Mouse (Mus musculus) cortical plate, adult 2 months (tissue): ENCODE results near the gene Fgd5. TPM values are rescaled to one million over a fixed set of nuclear protein-coding genes. Genes with fewer than 3 reads are reported as not detected.

Experiments
- H3K27ac ChIP-seq: fragments of 200-500 bp; 2 replicates; pipeline ENCODE4 v1.5.1; 2012; ENCODE audit warnings: low read length, control low read depth, inconsistent platforms; ENCODE audit not compliant: insufficient read depth
- H3K4me1 ChIP-seq: fragments of 200-500 bp; 2 replicates; pipeline ENCODE4 v1.6.1; 2011; ENCODE audit warnings: low read length; ENCODE audit not compliant: control insufficient read depth, insufficient read depth
- H3K4me3 ChIP-seq: fragments of 200-500 bp; 2 replicates; pipeline ENCODE4 v1.5.1; 2011; ENCODE audit warnings: mild to moderate bottlenecking, low read length, control low read depth; ENCODE audit not compliant: insufficient read depth
- CTCF ChIP-seq: fragments of 200-500 bp; IDR thresholded peaks from 2 replicates; pipeline ENCODE4 v1.5.1; 2011; ENCODE audit warnings: mild to moderate bottlenecking, control low read depth, low read length; ENCODE audit not compliant: insufficient read depth; ENCODE audit errors: extremely low read depth
- POLR2A ChIP-seq: fragments of 200-500 bp; IDR thresholded peaks from 2 replicates; pipeline ENCODE4 v1.6.1; 2011; ENCODE audit warnings: mild to moderate bottlenecking, low read length, control low read depth; ENCODE audit not compliant: insufficient read depth; ENCODE audit errors: extremely low read depth
- polyA plus RNA-seq: library from polyadenylated mRNA; depleted of rRNA; stranded (reverse); fragments of >200 nt; gene quantifications from 2 replicates; pipeline ENCODE4 v1.2.3, GENCODE M21; 2012

The Fgd5 gene
- polyA plus RNA-seq, 1 experiment = 5.0 TPM

- H3K4me1 ChIP-seq = peaks cover 4% of the 10 kb centered on the region; the same call in 1 of the 2 replicates
- H3K4me3 ChIP-seq = no peak overlapping the region
- no peak overlapping the region for H3K27ac ChIP-seq
- TF ChIP-seq POLR2A (no peak), CTCF (no peak)
These were observed 64.2 kb downstream of the Fgd5 start for GRCm38 (mm10) chr6:92042850-92043249.

DNA sequence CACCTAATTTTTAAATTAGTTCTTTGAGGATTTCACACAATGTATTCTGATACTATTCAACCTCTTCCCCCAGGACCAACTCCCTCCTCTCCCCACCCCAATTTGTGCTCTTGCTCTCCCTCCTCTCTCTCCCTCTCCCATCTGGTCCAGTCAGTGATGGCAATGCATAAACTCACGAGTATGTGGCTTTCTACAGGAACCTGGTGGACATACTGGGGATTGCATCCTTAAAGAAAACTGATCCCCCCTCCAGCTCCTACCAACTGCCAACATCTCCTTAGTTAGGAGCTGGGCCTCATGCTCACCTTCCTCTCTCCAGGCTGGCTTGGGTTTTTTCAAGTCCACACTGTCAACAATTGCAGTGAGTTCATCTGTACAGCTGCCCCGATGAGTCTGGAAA lies 79.1 kb downstream of the Fgd5 start:
- Histone ChIP-seq H3K4me1 (peaks cover 2% of the 10 kb centered on the region; the same call in 1 of the 2 replicates), H3K27ac (no peak overlapping the region), H3K4me3 (no peak overlapping the region)
- TF ChIP-seq CTCF (0 out of 2 replicates have a peak, but pooled peaks have one; percentile 0), POLR2A (no peak)

GRCm38 (mm10) chr6:92061725-92062124 lies 83.0 kb downstream of the Fgd5 start:
- no peak for TF ChIP-seq POLR2A
- TF ChIP-seq CTCF = no peak
- H3K27ac ChIP-seq = no peak overlapping the region
- peaks cover 2% of the 10 kb centered on the region; the same call in 1 of the 2 replicates for H3K4me1 ChIP-seq
- no peak overlapping the region for H3K4me3 ChIP-seq

GRCm38 (mm10) chr6:92063452-92063851 lies 84.8 kb downstream of the Fgd5 start:
- Histone ChIP-seq H3K4me3 (no peak overlapping the region), H3K4me1 (peaks cover 2% of the 10 kb centered on the region; the same call in 1 of the 2 replicates), H3K27ac (no peak overlapping the region)
- TF ChIP-seq CTCF (no peak), POLR2A (no peak)

GRCm38 (mm10) chr6:92064101-92064500 lies 85.4 kb downstream of the Fgd5 start:
- Histone ChIP-seq H3K4me1 (peaks cover 2% of the 10 kb centered on the region; the same call in 1 of the 2 replicates), H3K27ac (no peak overlapping the region), H3K4me3 (no peak overlapping the region)
- TF ChIP-seq POLR2A = no peak
- no peak for TF ChIP-seq CTCF

DNA sequence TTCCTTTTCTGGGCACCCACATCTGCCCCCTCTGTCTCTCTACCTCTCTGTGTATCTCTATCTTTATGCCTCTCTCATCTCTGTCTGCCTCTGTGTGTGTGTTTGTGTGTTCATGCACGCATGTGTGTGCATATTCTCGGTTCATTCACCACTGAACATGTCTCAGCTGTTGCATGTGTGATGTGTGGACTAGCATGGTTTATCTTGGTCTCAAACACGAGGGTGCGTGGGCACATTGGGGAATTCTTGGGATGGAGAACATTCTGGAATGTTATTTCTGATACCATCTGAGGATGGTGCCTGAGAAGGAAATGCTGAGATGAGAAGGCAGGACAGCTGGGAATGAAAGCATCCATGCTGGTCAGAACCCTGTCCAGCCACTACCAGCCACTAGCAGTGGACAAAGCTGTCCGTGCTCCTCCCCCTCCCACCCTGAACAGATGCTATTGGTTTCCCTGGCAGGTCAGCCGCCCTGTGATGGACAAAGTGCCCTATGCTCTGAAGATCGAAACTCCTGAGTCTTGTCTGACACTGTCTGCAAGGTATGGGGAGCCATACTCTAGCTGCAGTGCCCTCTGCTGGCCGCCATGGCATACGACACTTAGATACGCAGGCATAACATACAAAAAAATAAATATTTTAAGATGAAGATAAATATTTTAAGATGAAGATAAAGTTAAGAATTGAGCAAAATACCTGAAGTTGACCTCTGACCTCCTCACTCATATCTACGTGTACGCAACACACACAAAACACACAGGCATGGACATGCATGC lies 87.2 kb downstream of the Fgd5 start:
- H3K27ac ChIP-seq = no peak overlapping the region
- no peak for TF ChIP-seq POLR2A
- TF ChIP-seq CTCF = peak; percentile 62

DNA sequence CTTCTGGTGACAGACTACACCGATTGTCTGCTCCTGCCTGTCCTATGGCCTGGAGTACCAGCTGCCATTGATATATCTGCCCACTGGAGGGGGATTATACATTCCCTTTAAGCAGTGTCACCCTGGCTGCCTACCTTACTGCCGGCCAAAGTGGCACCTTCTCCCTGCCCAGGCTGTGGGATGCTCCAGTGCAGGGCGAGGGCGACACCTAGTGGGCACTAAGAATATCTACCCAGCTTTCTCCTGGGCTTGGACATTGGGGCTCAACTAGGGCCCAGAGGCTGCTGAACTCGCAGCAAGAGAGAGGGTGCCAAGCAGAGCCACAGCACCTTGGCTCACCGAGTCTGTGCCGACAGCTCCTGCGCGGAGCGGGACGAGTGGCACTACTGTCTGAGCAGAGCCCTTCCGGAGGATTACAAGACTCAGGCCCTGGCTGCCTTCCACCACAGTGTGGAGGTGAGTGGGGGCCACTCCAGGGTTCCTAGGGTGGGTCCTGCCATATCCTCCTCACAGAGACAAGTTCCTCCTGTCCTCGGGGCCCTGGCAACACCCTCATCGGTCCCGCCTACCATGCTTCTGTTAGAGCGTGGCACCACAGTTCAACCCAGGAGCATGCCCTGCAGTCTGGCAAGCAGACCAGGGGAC lies 88.6 kb downstream of the Fgd5 start:
- H3K4me1 ChIP-seq = peaks cover 2% of the 10 kb centered on the region; the same call in 1 of the 2 replicates
- H3K4me3 ChIP-seq = no peak overlapping the region
- TF ChIP-seq CTCF (peak; percentile 97), POLR2A (no peak)
- H3K27ac ChIP-seq = no peak overlapping the region

More for the DNA sequence above, 87.2 kb downstream of the Fgd5 start:
- peaks cover 2% of the 10 kb centered on the region; the same call in 1 of the 2 replicates for H3K4me1 ChIP-seq
- H3K4me3 ChIP-seq = no peak overlapping the region

- Histone ChIP-seq H3K27ac (no peak overlapping the region), H3K4me3 (no peak overlapping the region), H3K4me1 (no peaks in the 10 kb centered on the region)
- TF ChIP-seq CTCF (no peak), POLR2A (no peak)
These were observed 92.6 kb downstream of the Fgd5 start for GRCm38 (mm10) chr6:92071121-92071839.

DNA sequence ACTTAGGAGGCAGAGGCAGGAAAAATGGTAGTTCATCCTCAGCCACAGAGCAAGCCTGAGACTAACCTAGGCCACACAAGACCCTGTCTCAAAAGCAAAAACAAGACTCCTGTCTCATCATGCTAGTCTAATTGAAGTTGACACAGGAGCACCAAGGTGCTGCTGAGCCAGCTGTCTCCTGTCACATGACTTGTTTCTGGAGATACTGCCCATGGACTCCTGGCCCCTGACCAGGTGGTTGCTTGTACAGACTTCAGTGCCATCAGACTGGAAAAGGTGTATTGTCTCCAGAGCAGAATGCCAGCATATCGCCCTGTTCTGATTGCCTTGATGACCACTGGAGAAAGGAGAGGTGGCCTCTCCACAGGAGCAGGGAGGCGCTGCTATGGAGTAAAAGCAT lies 102.1 kb downstream of the Fgd5 start:
- TF ChIP-seq POLR2A (no peak), CTCF (no peak)
- Histone ChIP-seq H3K4me3 (no peak overlapping the region), H3K27ac (no peak overlapping the region), H3K4me1 (peaks cover 6% of the 10 kb centered on the region)
